Mouse (Mus musculus) ovary, postnatal 10 days (tissue): ENCODE measurements around the gene Sgms1.

ENCODE experiments used
- DNase-seq: peaks from one replicate; pipeline ENCODE4 v3.0.0; 2022; ENCODE audit warnings: low spot score

Sgms1 gene

DNA sequence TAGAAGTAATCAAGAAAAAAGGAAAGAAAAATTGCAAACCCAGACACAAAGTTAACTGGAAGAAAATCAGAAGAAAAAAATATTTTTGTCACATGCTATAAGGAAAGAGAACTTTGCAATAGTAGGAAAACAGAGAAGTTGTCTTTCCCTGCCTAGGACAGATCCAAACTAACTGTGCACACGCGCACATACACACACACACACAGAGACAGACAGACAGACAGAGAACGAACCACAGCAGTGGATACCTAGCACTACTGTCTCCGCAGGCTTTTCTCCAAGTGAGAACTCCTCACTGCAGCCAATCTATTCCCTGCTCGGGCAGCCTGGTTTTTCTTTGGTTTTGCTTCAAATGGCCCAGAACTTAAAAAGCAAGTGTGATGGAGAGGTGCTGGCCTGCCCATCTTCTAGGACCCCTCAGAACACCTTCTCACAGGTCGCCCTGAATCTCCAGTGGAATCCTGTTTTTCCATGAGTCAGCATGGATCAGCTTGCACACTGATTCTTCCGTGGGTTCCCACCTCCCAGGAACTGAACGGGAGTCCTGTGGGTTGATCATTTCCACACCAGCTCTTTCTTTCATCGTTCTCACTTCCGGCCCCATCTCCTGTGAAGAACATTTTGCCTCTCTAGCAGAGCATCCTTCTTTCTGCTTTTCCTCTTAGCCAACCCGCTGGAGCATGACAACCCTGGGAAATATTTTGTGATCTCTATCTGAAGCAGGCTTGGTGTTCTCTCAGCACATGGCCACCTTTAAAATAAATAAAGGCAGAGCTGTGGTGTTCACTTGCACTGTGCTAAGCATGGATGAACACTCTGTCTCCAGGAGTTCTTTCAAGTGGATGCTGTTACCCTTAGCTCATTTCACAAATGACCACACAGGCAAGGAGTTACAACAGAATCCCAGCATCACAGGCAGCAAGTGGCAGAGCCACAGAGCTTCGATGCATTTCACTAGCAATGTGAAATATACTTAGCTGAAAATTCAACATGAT, 96.4 kb downstream of the Sgms1 start:
- DNase-seq: no peak

DNA sequence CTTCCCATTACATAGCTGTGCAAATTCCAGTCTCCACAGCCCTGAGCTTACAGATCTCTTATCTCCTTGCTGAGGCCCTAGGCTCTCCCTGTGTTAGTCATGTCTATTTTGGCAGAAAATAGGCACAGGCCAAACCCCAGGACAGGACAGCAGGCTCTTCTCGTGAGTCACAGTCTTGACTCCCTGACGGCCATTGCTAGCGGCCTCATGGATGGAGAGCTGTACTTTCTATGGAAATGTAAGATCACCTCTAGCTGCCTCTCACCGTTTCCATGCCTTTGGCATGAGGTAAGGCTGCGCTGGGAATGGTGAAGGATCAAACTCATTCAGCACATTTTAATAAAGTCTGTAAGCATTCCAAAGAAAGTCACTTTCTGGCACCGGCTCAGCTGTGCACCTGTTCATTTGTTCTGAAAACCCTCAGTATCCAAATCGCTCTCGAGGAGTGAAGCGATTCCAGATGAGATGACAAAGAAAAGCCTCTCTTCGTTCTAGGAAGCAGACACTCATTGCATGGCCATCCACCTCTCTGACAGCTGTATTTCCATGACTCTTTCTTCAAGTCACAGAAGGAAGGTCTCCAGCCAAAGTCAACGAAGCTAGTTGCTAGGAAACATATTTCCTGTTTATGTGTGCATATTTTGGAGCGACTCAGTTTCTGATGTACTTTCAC, 97.3 kb downstream of the Sgms1 start:
- no peak for DNase-seq

- DNase-seq: no peak
These were observed 98.4 kb downstream of the Sgms1 start for GRCm38 (mm10) chr19:32291130-32291529.

DNA sequence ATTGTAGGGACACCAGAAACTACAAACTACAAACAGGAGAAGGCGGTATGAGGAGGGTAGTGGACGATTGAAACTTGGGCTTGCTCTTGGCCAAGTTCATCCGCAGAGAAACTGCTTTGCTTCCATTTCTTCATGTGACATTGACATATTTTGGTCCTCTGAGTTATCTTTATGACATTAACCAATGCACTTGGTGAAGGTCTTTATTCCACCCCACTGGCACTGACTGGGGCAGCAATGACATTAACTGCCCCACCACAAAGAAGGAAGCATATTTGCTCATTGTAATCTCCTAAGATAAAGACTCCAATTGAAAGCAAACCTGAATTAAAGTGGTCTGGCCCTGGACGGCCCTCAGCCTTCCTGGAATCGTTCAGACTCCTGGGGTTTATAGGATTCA, 100.6 kb downstream of the Sgms1 start:
- DNase-seq: no peak

- DNase-seq: no peak
These were observed 101.7 kb downstream of the Sgms1 start for GRCm38 (mm10) chr19:32287839-32288238.

DNA sequence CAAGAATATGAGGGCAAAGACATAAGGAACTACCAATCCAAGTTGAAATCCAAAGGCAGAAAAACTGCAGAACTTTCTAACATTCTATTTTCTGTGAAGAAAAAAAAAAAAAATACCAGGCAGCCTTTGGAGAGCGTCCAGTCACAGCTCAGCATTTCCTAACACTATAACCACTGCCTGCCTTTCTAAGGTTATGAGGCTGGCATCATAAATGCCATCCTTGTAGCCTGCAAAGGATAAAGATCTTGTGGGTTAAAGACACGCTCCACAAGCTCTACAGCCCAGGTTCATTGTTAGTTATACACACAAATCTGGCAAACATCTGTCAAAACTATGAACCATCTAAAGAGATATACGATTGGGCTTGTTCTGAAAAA, 104.1 kb downstream of the Sgms1 start:
- DNase-seq: no peak

DNA sequence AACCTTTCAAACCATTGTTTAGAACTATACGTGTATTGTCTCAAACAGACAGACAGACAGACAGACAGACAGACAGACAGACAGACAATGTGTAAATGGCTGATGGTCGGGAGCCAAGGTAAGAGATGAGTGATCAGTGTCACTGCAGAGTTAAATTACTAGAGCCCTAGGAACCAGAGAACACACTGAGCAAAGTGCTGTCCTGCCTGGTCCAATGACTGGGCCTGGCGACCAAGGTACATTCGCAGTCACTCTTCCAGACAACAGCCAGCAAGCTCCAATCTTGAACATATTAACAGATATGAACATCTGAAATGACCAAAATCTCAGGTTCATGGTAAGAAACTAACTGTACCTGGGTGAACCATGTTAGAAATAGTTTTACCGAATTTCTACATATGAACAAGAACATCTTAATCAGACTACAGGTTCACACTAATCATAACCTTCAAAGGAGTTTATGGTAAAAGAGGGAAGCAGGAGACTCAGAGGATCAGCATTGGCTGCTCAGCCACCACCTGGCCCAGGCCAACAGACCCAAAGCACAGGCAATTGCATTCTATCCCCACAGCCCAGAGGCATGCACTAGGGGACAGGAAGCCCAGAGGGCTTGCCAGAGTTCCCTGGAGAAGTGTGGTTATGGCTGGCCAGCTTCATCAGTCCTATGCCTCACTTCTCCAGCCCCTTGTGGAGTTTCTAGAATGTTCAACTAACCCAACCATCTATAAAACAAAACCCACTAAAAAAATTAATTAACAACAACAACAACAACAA, 104.6 kb downstream of the Sgms1 start:
- no peak for DNase-seq

- no peak for DNase-seq
These were observed 107.6 kb downstream of the Sgms1 start for GRCm38 (mm10) chr19:32281917-32282316.

- DNase-seq: no peak
These were observed 109.1 kb downstream of the Sgms1 start for GRCm38 (mm10) chr19:32280380-32280779.

DNA sequence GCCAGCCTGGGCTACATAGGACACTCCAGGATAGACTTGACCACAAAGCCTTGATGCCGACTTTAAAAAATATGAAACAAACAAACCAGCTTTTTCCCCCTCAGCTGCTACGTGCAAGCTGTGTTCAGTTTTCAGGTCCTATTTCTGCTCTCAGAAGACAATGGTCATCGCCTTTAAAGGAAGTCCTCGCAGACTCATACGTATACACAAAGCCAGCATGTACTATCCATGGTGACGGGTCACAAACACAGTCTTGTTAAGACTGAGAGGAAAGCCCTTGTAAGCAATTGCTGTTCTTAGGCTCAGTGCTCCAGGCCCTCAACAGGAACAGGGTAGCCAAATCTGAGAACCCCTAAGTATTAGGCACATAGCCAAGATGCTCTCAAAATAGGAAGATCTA, 110.1 kb downstream of the Sgms1 start:
- no peak for DNase-seq

DNA sequence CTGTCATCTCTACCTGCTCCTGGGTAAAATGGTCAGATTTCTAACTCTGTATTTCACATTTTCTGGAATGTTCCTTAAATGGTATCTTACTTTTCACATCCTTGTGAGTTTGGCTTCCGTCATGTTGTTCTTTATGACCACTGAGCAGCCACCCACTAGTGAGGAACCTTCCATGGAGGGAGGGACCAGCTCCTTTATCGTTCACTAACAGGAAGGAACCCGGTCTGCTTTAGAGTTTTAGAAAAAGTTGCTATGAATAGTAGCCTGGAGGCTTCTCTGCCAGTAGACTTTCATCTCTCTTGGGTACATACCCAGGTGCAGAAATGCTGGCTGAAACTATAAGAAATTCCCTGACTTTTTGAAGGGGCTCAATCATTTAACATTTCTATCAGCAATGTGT, 111.6 kb downstream of the Sgms1 start:
- no peak for DNase-seq

- DNase-seq: no peak
These were observed 112.2 kb downstream of the Sgms1 start for GRCm38 (mm10) chr19:32277287-32277686.

GRCm38 (mm10) chr19:32276817-32277216, 112.7 kb downstream of the Sgms1 start:
- DNase-seq: no peak

GRCm38 (mm10) chr19:32276263-32276662, 113.3 kb downstream of the Sgms1 start:
- no peak for DNase-seq

DNA sequence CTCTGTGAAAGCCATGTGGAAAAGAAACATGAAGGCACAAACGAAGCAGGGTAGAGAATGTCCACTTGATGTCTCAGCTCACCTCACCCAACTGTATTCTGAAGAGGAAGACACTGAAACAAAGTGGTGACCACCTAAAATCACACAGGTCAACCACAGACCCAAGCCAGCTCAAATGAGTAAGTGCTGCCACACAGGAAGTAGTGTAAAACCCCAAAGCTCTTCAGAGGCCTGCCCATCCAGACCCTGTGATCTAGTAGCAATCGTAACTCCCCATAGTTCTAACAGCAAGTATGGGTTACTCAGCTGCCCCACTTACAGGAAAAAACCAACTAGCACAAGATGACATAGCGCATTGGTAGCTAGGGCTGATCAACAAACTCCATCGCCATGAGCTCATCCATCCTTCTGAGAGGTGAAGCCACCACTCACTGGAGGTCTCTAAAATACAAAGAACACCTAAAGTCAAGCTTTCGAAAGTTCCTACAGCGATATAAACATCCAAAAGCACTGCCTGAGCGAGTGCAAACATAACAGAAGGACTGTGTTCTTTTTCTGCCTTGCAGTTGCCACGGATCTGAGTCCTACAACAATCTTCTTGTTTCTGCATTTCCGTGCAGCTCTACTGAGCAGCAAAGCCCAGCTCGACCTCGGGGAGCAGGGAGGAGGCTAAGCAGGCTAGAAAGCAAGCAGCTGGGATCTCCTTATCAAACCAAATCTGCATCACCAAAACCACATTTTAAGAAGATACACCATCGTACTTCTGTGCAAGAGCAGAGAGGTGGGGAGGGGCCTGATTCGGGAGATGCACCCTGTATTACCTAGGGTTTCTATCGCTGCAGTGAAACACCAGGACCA, 114.2 kb downstream of the Sgms1 start:
- no peak for DNase-seq

DNA sequence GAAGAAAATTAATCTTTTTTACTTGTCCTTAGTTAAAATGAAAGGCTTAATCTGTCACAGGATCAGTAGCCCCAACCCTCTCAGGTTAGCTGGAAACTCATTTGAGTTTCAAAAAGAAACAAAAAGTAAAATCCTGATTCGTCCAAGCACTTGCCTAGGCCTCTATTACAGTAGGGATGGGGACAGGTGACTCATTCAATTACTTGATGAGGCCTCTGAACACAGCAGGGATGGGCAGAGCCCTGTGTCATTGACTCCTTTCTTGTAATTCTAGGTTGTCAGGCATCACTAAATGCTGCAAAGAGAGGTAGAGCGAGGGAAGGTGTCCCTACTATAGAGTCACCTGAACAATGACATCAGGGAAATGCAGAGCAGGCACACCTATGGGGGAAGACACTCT, 115.4 kb downstream of the Sgms1 start:
- no peak for DNase-seq

- DNase-seq: no peak
These were observed 115.8 kb downstream of the Sgms1 start for GRCm38 (mm10) chr19:32273714-32274113.

DNA sequence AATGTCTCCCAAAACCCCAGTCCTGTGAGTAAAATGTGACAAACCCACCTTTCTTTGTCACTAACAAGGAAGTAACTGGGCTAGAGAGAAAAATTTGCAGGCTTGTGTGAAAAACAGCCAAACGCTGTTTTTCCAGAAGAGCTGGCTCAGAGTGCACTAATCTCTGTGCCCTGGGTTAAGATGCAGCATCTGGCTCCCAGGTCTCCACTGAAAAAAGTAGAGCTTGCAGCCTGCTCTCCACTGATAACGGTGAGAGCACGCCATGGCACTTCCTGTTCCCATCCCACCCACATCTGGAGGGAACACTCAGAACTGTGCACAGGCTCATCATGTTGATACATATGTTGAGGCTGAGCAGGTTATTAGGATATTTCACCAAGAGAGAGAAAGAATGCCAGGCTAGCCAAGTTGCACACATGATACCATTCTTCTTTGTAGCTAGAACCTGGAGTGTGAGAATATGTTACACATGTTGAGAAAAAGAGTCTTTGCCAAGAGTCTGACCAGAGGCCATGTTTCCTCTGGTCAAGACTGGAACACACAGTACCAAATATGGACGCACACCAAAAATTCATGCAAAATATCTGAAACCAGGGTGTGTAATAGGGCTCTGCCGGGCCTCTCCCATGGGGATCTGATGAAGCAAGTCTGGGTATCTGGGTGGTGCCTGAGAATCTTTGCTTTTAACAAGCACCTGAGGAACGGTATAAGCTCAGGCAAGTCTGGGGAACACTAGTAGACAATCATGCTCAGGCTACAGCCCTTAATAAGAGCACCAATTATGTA, 116.8 kb downstream of the Sgms1 start:
- DNase-seq: no peak

- no peak for DNase-seq
These were observed 117.9 kb downstream of the Sgms1 start for GRCm38 (mm10) chr19:32271455-32272200.

GRCm38 (mm10) chr19:32269844-32270176, 119.7 kb downstream of the Sgms1 start:
- DNase-seq: no peak
